Mouse (Mus musculus): ENCODE data around the gene Rnf126. TPM values are rescaled to one million over a fixed set of nuclear protein-coding genes. Genes with fewer than 3 reads are reported as not detected.
"Not testable (repeated sequence)": the region's sequence is repeated elsewhere in the genome, so short reads cannot be mapped to it uniquely, and the experiment has no call there.

The Rnf126 gene
- polyA plus RNA-seq, 1 experiment from 2014 or later = 119 TPM

DNA sequence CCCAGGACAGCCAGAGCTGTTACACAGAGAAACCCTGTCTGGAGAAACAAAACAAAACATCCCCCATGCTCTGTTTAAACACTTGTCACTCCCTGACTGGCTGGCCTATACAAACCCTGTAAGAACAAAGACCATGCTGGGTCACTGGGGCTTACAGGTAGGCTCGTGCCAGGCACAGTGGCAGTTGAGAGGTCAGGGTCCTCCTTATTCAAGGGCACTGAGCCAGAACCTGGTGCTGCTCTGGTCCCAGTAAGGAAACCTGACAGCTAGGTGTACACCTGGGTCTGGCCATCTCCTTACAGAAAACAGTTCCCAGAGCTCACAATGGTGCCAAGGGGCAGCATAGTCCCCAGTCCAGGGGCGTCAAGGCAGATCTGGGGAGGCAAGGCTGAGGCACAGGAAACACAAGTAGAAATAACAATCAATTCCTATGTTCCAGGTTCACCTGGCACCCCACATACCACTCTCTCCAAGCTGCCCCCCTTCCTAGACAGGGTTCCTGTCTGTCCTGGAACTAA is 1.5 kb downstream of the Rnf126 start:
- no peak overlapping the region; the same call in 1 of the 2 replicates for H3K27ac ChIP-seq (ENCODE audit: low read depth, low read length)
- peaks cover 21% of the 10 kb centered on the region for H3K36me3 ChIP-seq (ENCODE audit: control insufficient read depth, insufficient read depth, low read length)
- ATAC-seq (replicated peaks; ENCODE audit: low FRiP score) (no peak), DNase-seq (ENCODE audit: low spot score) (no peak)
- peaks cover 29% of the 10 kb centered on the region for H3K4me1 ChIP-seq (replicated peaks; ENCODE audit: control insufficient read depth, insufficient read depth, low read length)
- H3K4me3 ChIP-seq (ENCODE audit: low read depth, low read length) = peak overlapping the region; percentile 96
- H3K9me3 ChIP-seq (ENCODE audit: control insufficient read depth, low read length) = no peaks in the 10 kb centered on the region
- no peaks in the 10 kb centered on the region for H3K27me3 ChIP-seq (replicated peaks; ENCODE audit: control insufficient read depth, insufficient read depth, low read length)
- H3K9ac ChIP-seq (ENCODE audit: low read depth, low read length) = peak overlapping the region; percentile 99
- peak overlapping the region; percentile 87 for H3K4me2 ChIP-seq
- 72% methylated on average over 2 of the region's 2 CpGs for WGBS

DNA sequence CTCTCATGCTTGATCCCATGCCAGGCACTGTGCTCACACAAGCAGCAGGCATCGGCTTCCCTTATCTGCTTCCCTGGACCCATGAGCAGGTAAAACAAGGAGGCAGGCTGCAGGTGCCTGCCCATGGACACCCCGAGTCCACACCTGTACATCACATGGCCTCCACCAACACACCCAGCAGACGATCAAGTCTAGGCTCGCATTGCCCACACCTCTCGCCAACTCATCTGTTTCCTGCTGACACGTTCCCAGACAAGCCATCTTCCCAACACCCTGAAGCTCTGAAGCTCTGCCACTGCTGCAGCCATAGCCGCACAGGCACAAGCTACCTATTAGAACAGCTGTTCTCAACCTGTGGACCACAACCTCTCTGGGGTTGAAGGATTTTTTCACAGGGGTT is 2.5 kb downstream of the Rnf126 start:
- peaks cover 23% of the 10 kb centered on the region for H3K36me3 ChIP-seq (ENCODE audit: control insufficient read depth, insufficient read depth, low read length)
- no peak overlapping the region for H3K4me3 ChIP-seq (ENCODE audit: low read depth, low read length)
- WGBS = 78% methylated on average over 7 of the region's 7 CpGs
- DNase-seq (ENCODE audit: low spot score) = no peak
- no peaks in the 10 kb centered on the region for H3K9me3 ChIP-seq (ENCODE audit: control insufficient read depth, low read length)
- H3K4me1 ChIP-seq (replicated peaks; ENCODE audit: control insufficient read depth, insufficient read depth, low read length) = peaks cover 29% of the 10 kb centered on the region
- no peak for ATAC-seq (replicated peaks; ENCODE audit: low FRiP score)
- H3K9ac ChIP-seq (ENCODE audit: low read depth, low read length) = no peak overlapping the region
- H3K27ac ChIP-seq (ENCODE audit: low read depth, low read length) = no peak overlapping the region
- H3K27me3 ChIP-seq (replicated peaks; ENCODE audit: control insufficient read depth, insufficient read depth, low read length) = no peaks in the 10 kb centered on the region
- 0 out of 2 replicates have a peak overlapping the region, but pooled peaks have one; percentile 10 for H3K4me2 ChIP-seq

DNA sequence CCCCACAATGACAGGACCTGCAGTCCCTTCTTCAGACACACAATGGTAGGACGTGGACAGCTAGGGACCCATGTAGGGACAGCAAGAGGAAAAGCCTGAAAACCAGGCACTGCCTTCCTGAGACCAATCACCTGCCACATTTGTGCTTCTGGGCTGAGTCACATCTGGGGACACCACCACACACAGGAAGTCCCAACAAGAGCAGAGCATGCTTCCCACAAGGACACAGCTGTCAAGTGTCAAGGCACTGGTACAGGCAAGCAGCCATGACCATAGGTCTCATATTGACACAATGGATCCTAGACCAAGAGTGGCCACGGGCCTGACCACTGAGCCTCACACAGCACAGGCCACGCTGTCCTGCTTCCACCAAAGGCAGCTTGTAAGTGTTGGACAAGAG is 3.9 kb downstream of the Rnf126 start:
- H3K4me2 ChIP-seq = no peak overlapping the region
- no peaks in the 10 kb centered on the region for H3K9me3 ChIP-seq (ENCODE audit: control insufficient read depth, low read length)
- H3K27me3 ChIP-seq (replicated peaks; ENCODE audit: control insufficient read depth, insufficient read depth, low read length) = no peaks in the 10 kb centered on the region
- no peak overlapping the region for H3K27ac ChIP-seq (ENCODE audit: low read depth, low read length)
- no peak overlapping the region for H3K4me3 ChIP-seq (ENCODE audit: low read depth, low read length)
- no peak overlapping the region for H3K9ac ChIP-seq (ENCODE audit: low read depth, low read length)
- ATAC-seq (replicated peaks; ENCODE audit: low FRiP score) (no peak), DNase-seq (ENCODE audit: low spot score) (no peak)
- H3K4me1 ChIP-seq (replicated peaks; ENCODE audit: control insufficient read depth, insufficient read depth, low read length) = peaks cover 25% of the 10 kb centered on the region
- H3K36me3 ChIP-seq (ENCODE audit: control insufficient read depth, insufficient read depth, low read length) = peaks cover 35% of the 10 kb centered on the region
- 86% methylated on average over 3 of the region's 3 CpGs for WGBS

DNA sequence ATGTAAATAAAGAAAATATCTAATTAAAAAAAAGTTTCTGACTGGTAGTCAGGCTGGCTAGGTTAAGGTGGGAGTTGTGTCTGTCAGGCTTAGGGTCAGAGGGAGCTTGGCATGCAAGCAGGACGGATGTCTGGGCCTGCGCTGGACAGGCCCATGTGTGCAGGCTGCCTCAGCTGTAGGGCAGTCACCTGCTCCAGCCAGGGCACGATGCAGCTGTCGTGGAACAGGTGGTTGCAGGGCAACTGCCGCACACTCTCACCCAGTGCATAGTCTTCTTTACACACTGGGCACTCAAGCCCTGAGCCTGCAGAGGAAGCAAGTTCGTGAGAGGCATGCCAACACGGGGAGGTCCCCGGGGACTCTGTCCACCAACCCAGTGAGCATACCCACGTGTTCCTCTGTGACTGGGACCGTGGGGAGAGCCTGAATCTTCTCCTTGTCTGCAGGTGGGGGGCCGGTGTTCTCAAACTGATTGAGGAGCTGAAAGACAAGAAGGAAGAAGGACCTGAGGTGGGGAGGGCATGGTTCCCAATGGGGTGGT is 6.1 kb downstream of the Rnf126 start:
- Histone ChIP-seq H3K27me3 (replicated peaks; ENCODE audit: control insufficient read depth, insufficient read depth, low read length) (no peaks in the 10 kb centered on the region), H3K36me3 (ENCODE audit: control insufficient read depth, insufficient read depth, low read length) (peaks cover 51% of the 10 kb centered on the region), H3K4me3 (ENCODE audit: low read depth, low read length) (no peak overlapping the region), H3K27ac (ENCODE audit: low read depth, low read length) (no peak overlapping the region), H3K4me2 (no peak overlapping the region), H3K4me1 (replicated peaks; ENCODE audit: control insufficient read depth, insufficient read depth, low read length) (peaks cover 18% of the 10 kb centered on the region), H3K9ac (ENCODE audit: low read depth, low read length) (no peak overlapping the region), H3K9me3 (ENCODE audit: control insufficient read depth, low read length) (no peaks in the 10 kb centered on the region)
- ATAC-seq (replicated peaks; ENCODE audit: low FRiP score) (no peak), DNase-seq (ENCODE audit: low spot score) (no peak)
- 88% methylated on average over 11 of the region's 11 CpGs for WGBS

DNA sequence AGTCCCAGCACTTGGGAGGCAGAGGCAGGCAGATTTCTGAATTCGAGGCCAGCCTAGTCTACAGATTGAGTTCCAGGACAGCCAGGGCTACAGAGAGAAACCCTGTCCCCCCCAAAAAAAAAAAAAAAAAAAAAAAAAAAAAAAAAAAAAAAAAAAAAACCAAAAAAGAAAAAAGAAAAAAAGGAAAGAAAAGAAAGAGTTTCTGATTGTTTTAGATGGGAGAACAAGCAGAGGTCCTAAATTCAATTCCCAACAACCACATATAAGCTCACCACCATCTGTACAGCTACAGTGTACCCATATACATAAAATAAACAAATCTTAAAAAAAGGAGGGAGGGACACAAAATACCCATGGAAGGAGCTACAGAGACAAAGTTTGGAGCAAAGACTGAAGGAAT is 7.1 kb downstream of the Rnf126 start:
- peaks cover 53% of the 10 kb centered on the region for H3K36me3 ChIP-seq (ENCODE audit: control insufficient read depth, insufficient read depth, low read length)
- WGBS = 97% methylated on average over 1 of the region's 1 CpGs
- H3K4me2 ChIP-seq; DNase-seq (ENCODE audit: low spot score); ATAC-seq (replicated peaks; ENCODE audit: low FRiP score); H3K27ac ChIP-seq (ENCODE audit: low read depth, low read length); H3K9ac ChIP-seq (ENCODE audit: low read depth, low read length); H3K4me3 ChIP-seq (ENCODE audit: low read depth, low read length); H3K27me3 ChIP-seq (replicated peaks; ENCODE audit: control insufficient read depth, insufficient read depth, low read length); H3K9me3 ChIP-seq (ENCODE audit: control insufficient read depth, low read length): not testable (repeated sequence)
- peaks cover 17% of the 10 kb centered on the region for H3K4me1 ChIP-seq (replicated peaks; ENCODE audit: control insufficient read depth, insufficient read depth, low read length)

DNA sequence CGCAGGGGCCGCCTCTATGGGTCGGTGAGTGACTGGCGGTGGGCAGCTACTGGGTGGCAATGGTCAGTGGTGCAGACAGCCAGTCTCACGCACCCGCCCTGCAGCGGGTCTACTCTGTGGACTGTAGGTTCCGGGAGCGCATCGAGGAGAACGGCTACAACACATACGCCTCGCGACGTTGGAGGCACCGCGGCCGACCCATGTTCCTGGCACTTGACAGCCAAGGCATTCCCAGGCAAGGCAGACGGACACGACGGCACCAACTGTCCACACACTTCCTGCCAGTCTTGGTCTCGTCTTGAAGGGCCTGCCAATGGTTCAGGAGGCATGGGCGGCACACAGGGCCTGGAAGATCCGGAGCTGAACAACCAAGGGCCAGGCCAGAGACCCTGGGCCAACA is 10.1 kb downstream of the Rnf126 start:
- H3K4me1 ChIP-seq (replicated peaks; ENCODE audit: control insufficient read depth, insufficient read depth, low read length) = peaks cover 10% of the 10 kb centered on the region; the same call in 1 of the 2 replicates
- no peaks in the 10 kb centered on the region for H3K9me3 ChIP-seq (ENCODE audit: control insufficient read depth, low read length)
- no peak overlapping the region for H3K27ac ChIP-seq (ENCODE audit: low read depth, low read length)
- peaks cover 45% of the 10 kb centered on the region for H3K36me3 ChIP-seq (ENCODE audit: control insufficient read depth, insufficient read depth, low read length)
- DNase-seq (ENCODE audit: low spot score) (no peak), ATAC-seq (replicated peaks; ENCODE audit: low FRiP score) (no peak)
- no peak overlapping the region for H3K9ac ChIP-seq (ENCODE audit: low read depth, low read length)
- H3K4me2 ChIP-seq = no peak overlapping the region
- whole genome bisulfite sequencing = 84% methylated on average over 24 of the region's 24 CpGs
- no peak overlapping the region for H3K4me3 ChIP-seq (ENCODE audit: low read depth, low read length)
- peaks cover 2% of the 10 kb centered on the region; the same call in 1 of the 2 replicates for H3K27me3 ChIP-seq (replicated peaks; ENCODE audit: control insufficient read depth, insufficient read depth, low read length)

DNA sequence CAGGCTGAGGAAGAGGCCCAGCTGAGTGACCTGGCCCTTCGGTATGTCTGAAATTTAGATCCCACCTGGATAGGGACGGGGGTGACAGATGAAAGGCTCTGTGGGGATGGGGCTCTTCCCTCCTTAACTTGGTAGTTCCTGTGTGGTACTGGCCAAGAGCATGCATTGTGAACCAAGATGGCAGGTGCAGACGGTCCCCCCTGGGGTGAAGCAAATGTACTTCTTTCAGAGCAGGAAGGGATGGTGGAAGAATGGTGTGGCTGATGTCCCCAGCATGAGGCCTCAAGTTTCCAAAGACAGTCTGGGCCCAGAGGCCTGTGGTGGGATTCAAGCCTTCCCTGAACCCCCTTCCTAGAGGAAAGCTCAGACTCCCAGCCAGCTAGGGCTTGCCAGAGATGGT is 10.9 kb downstream of the Rnf126 start:
- H3K4me2 ChIP-seq = no peak overlapping the region
- 78% methylated on average over 3 of the region's 3 CpGs for WGBS
- no peaks in the 10 kb centered on the region for H3K9me3 ChIP-seq (ENCODE audit: control insufficient read depth, low read length)
- no peak for DNase-seq (ENCODE audit: low spot score)
- ATAC-seq (replicated peaks; ENCODE audit: low FRiP score) = no peak
- peaks cover 10% of the 10 kb centered on the region; the same call in 1 of the 2 replicates for H3K4me1 ChIP-seq (replicated peaks; ENCODE audit: control insufficient read depth, insufficient read depth, low read length)
- H3K36me3 ChIP-seq (ENCODE audit: control insufficient read depth, insufficient read depth, low read length) = peaks cover 37% of the 10 kb centered on the region
- no peak overlapping the region for H3K4me3 ChIP-seq (ENCODE audit: low read depth, low read length)
- peaks cover 2% of the 10 kb centered on the region; the same call in 1 of the 2 replicates for H3K27me3 ChIP-seq (replicated peaks; ENCODE audit: control insufficient read depth, insufficient read depth, low read length)
- H3K9ac ChIP-seq (ENCODE audit: low read depth, low read length) = no peak overlapping the region
- no peak overlapping the region for H3K27ac ChIP-seq (ENCODE audit: low read depth, low read length)

DNA sequence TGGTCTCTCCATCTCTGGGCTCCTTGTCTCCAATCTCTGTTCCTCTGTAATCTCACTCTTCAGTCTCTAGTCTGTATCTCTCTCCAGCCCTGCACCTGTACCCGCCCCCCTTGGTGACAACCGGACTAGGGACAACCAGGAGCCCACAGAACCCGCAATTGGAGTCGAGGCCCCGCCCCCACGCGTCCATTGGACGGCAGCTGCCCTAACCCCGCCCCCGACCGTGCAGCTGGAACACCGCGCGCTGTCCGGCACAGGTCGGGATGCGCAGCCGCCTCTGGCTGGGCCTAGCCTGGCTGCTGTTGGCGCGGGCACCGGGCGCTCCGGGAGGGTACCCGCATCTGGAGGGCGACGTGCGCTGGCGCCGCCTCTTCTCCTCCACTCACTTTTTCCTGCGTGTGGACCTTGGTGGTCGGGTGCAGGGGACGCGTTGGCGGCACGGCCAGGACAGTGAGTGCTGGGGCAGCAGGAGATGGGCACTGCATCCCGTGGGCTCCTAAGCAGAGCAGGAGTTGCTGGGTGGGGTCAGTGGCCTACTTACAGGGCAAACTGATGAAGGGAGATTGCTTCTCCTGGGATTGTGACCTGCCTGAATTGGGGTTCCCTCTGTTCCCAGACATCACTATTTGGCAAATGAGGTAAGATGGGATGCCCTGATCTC is 11.8 kb downstream of the Rnf126 start, which contains the start of gene Fgf22:
Gene Fgf22, plus strand, starts transcription at position 221 of the 661 bp plus-strand sequence.
- peaks cover 32% of the 10 kb centered on the region; the same call in 1 of the 2 replicates for H3K36me3 ChIP-seq (ENCODE audit: control insufficient read depth, insufficient read depth, low read length)
- 3% methylated on average over 35 of the region's 36 CpGs for WGBS
- peaks cover 10% of the 10 kb centered on the region; the same call in 1 of the 2 replicates for H3K4me1 ChIP-seq (replicated peaks; ENCODE audit: control insufficient read depth, insufficient read depth, low read length)
- no peak within 1 kb of the TSS for H3K27ac ChIP-seq (ENCODE audit: low read depth, low read length)
- no peaks in the 10 kb centered on the region for H3K9me3 ChIP-seq (ENCODE audit: control insufficient read depth, low read length)
- DNase-seq (ENCODE audit: low spot score) (peak; percentile 72), ATAC-seq (replicated peaks; ENCODE audit: low FRiP score) (peak; percentile 79)
- peak within 1 kb of the TSS; percentile 77 for H3K4me2 ChIP-seq
- peaks cover 2% of the 10 kb centered on the region; the same call in 1 of the 2 replicates for H3K27me3 ChIP-seq (replicated peaks; ENCODE audit: control insufficient read depth, insufficient read depth, low read length)
- peak within 1 kb of the TSS; percentile 35 for H3K4me3 ChIP-seq (ENCODE audit: low read depth, low read length)
- H3K9ac ChIP-seq (ENCODE audit: low read depth, low read length) = no peak within 1 kb of the TSS

Data from liver, embryonic 11.5 days (tissue).